Mouse (Mus musculus): ENCODE data around the gene Fam216a.

DNA sequence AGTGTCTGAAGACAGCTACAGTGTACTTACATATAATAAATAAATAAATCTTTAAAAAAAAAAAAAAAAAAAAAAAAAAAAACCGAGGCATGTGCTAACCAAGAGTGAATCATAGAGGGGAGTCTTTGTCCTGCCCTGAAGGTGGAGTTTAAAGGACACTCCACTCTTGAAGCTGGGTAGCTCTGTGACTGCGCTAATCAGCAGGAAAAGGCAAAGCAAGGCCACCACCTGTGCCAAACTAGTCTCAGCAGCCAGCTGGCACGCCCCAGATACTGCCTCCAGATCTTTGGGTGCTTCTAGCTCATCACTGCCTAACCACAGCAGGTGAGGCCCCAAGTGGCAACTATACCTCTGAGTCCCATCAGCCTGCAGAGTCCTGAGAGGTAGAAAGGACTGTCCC lies 37.5 kb downstream of the Fam216a start:
- TF ChIP-seq CTCF (IDR thresholded peaks at IDR 0.05) (no peak), POLR2A (IDR thresholded peaks at IDR 0.05; ENCODE audit: insufficient read depth, low read depth, low read length) (no peak)
